In genomic region chr19:3623824-3624223, GRCm38 (mm10) we compare ENCODE assay signal across 8 mouse cellular contexts. TPM values are rescaled to one million over a fixed set of nuclear protein-coding genes. Genes with fewer than 3 reads are reported as not detected.
DNase-seq lines count a peak whose midpoint lies in the region; ATAC-seq and TF ChIP-seq lines count a peak whose summit lies in the region.

No protein-coding gene starts in this region.

- peak; percentile 39 for TF ChIP-seq RAD21 in MEL (IDR thresholded peaks at IDR 0.05; ENCODE audit: low read depth, low read length)

- no peak overlapping the region for H3K4me3 ChIP-seq in MEL (ENCODE audit: control insufficient read depth in 1 of 2, insufficient read depth in 1 of 2, low read depth in 2 of 2, low read length in 2 of 2)
- H3K4me3 ChIP-seq in limb, embryonic 14.5 days (replicated peaks; ENCODE audit: low read length), result no peak overlapping the region

- no peak overlapping the region for H3K27ac ChIP-seq in MEL (ENCODE audit: control insufficient read depth, low read depth, low read length)
- H3K27ac ChIP-seq in limb, embryonic 14.5 days (replicated peaks; ENCODE audit: low read depth, low read length), result no peak overlapping the region

- intact Hi-C loops in heart, postnatal 14 days (cut with DNase I), result loop anchor here (2.0 kb wide), 3 partner anchors 61 to 95 kb away; no protein-coding TSS in a partner anchor

- WGBS in limb, embryonic 14.5 days, result 68% methylated on average over 5 of the region's 5 CpGs

- peak; percentile 50 for DNase-seq in layer of hippocampus, adult 11-12 months (ENCODE audit: low spot score)
- DNase-seq in layer of hippocampus, adult 9-11 months, result no peak
- DNase-seq in MEL (ENCODE audit: low read depth, low spot score), result peak; percentile 52
- peak; percentile 39 to 40 for DNase-seq in cerebellum, postnatal 36 days
- DNase-seq in heart, postnatal 14 days, result peak; percentile 69
- DNase-seq in limb, embryonic 14.5 days (ENCODE audit: low spot score), result peak; percentile 42
- DNase-seq in natural killer cell, adult 2 months (ENCODE audit: low spot score in 2 of 2), result peak; percentile 12 to 46
- DNase-seq in frontal cortex, postnatal 14 days (ENCODE audit: low spot score in 2 of 2), result no peak

- no peaks in the 10 kb centered on the region for H3K27me3 ChIP-seq in MEL (ENCODE audit: control insufficient read depth in 1 of 2, insufficient read depth in 2 of 2, low read length in 2 of 2)
- H3K27me3 ChIP-seq in limb, embryonic 14.5 days (ENCODE audit: control insufficient read depth, insufficient read depth, low read length), result no peaks in the 10 kb centered on the region

- H3K4me2 ChIP-seq in limb, embryonic 14.5 days (replicated peaks; ENCODE audit: low read depth, low read length, severe bottlenecking), result no peak overlapping the region

- TF ChIP-seq CTCF in MEL (IDR thresholded peaks at IDR 0.05 in 2 of 3, conservative IDR thresholded peaks at IDR 0.05 in 1 of 3; ENCODE audit: control insufficient read depth in 1 of 3, insufficient read depth in 1 of 3, low read depth in 2 of 3, low read length in 3 of 3, poor library complexity in 1 of 3, severe bottlenecking in 1 of 3), result peak; percentile 46 to 64 (median 54)

- no peak for TF ChIP-seq EP300 in MEL (IDR thresholded peaks at IDR 0.05; ENCODE audit: low read depth in 1 of 2, low read length in 2 of 2)

- TF ChIP-seq POLR2A in MEL (IDR thresholded peaks at IDR 0.05; ENCODE audit: control insufficient read depth in 1 of 2, insufficient read depth in 1 of 2, low read depth in 1 of 2, low read length in 2 of 2, poor library complexity in 1 of 2), result no peak
- no peak for TF ChIP-seq POLR2A in limb, embryonic 14.5 days (IDR thresholded peaks at IDR 0.05; ENCODE audit: borderline replicate concordance, extremely low read depth, insufficient read depth, insufficient read length)

- H3K36me3 ChIP-seq in MEL (ENCODE audit: control insufficient read depth in 1 of 2, insufficient read depth in 2 of 2, low read length in 2 of 2), result peaks cover 0 to 1% of the 10 kb centered on the region in 2 experiments; a peak in 2 of 4 replicates
- peaks cover 86% of the 10 kb centered on the region for H3K36me3 ChIP-seq in limb, embryonic 14.5 days (ENCODE audit: control insufficient read depth, insufficient read depth, low read length)

- ATAC-seq in limb, embryonic 14.5 days (ENCODE audit: low FRiP score, low read depth), result 0 out of 2 replicates have a peak, but pooled peaks have one; percentile 31

- no peaks in the 10 kb centered on the region for H3K9me3 ChIP-seq in MEL (replicated peaks; ENCODE audit: insufficient read depth, low read length)
- H3K9me3 ChIP-seq in limb, embryonic 14.5 days (ENCODE audit: control insufficient read depth, low read length), result peaks cover 8% of the 10 kb centered on the region; the same call in 1 of the 2 replicates

- no peak overlapping the region for H3K9ac ChIP-seq in MEL (ENCODE audit: control insufficient read depth, low read depth, low read length, poor library complexity, severe bottlenecking)
- no peak overlapping the region for H3K9ac ChIP-seq in limb, embryonic 14.5 days (ENCODE audit: low read depth, low read length, severe bottlenecking)

- no peaks in the 10 kb centered on the region for H3K79me2 ChIP-seq in MEL (ENCODE audit: control insufficient read depth, insufficient read depth, low read length, poor library complexity)

- H3K4me1 ChIP-seq in MEL (ENCODE audit: control insufficient read depth in 1 of 2, insufficient read depth in 2 of 2, low read length in 2 of 2), result no peaks in the 10 kb centered on the region
- H3K4me1 ChIP-seq in limb, embryonic 14.5 days (ENCODE audit: control insufficient read depth, insufficient read depth, low read length), result no peaks in the 10 kb centered on the region

TF ChIP-seq in MEL, 35 proteins besides CTCF, POLR2A, EP300 and RAD21:
- TF ChIP-seq SMC3 (IDR thresholded peaks at IDR 0.05; ENCODE audit: low read depth, low read length), result peak; percentile 37
- no peak for TF ChIP-seq MAX (IDR thresholded peaks at IDR 0.05; ENCODE audit: low read length)
- no peak for TF ChIP-seq BHLHE40 (IDR thresholded peaks at IDR 0.05; ENCODE audit: borderline replicate concordance, low read depth, low read length)

RNA-seq across cellular contexts. Expression of gene Ppp6r3, which starts 48.3 kb away (rescaled TPM):
- 49.4 and 55.5 TPM in 2 replicates for total RNA-seq in MEL (2012; rRNA removed)
- 100 to 1,000 TPM in 1 of 2 experiments, 10 to 100 TPM in 1; 70.0 to 135 TPM for polyA plus RNA-seq in MEL (2012; ENCODE audit: insufficient read depth in 1 of 2, insufficient read length in 2 of 2, low read depth in 1 of 2, low replicate concordance in 2 of 2, missing spikeins in 1 of 2)
- total RNA-seq in heart, postnatal 14 days (2021), result 10 to 100 TPM; 83.3 to 85.6 TPM
- 78.7 and 80.4 TPM in 2 replicates for polyA plus RNA-seq in limb, embryonic 14.5 days (2012; rRNA removed)
- polyA plus RNA-seq in limb, embryonic 14.5 days (2014; fragmentation: Nextera tagmentation; extraction: Ambion mirVana), result 61.3 and 66.1 TPM in 2 replicates

Comparison
In these comparisons a context has a peak if more than half of its experiments do, and no peak if none do; other contexts are left out.
1. DNase-seq: peak in layer of hippocampus, adult 11-12 months (single experiment), MEL (single experiment), cerebellum, postnatal 36 days (2 of 2), heart, postnatal 14 days (2 of 2), limb, embryonic 14.5 days (single experiment) and natural killer cell, adult 2 months (2 of 2); none in layer of hippocampus, adult 9-11 months (single experiment) and frontal cortex, postnatal 14 days (0 of 2).